Mouse (Mus musculus): ENCODE data around the gene Trp63. TPM values are rescaled to one million over a fixed set of nuclear protein-coding genes. Genes with fewer than 3 reads are reported as not detected.

Trp63 gene
- polyA plus RNA-seq, 1 experiment: not detected

GRCm38 (mm10) chr16:25706260-25706659, 22.7 kb downstream of the Trp63 start:
- Histone ChIP-seq H3K4me1 (ENCODE audit: control insufficient read depth, insufficient read depth, low read length) (no peaks in the 10 kb centered on the region), H3K27ac (ENCODE audit: insufficient read depth, low read depth, low read length) (no peak overlapping the region), H3K4me3 (ENCODE audit: insufficient read depth, low read length) (no peak overlapping the region)
- TF ChIP-seq POLR2A (IDR thresholded peaks at IDR 0.05; ENCODE audit: borderline replicate concordance, low read depth, low read length) (no peak), CTCF (IDR thresholded peaks at IDR 0.05; ENCODE audit: low read depth, low read length) (no peak)

GRCm38 (mm10) chr16:25715790-25716189, 32.2 kb downstream of the Trp63 start:
- H3K4me3 ChIP-seq (ENCODE audit: insufficient read depth, low read length): no peak overlapping the region
- H3K27ac ChIP-seq (ENCODE audit: insufficient read depth, low read depth, low read length): no peak overlapping the region
- TF ChIP-seq POLR2A (IDR thresholded peaks at IDR 0.05; ENCODE audit: borderline replicate concordance, low read depth, low read length): no peak
- TF ChIP-seq CTCF (IDR thresholded peaks at IDR 0.05; ENCODE audit: low read depth, low read length): no peak
- H3K4me1 ChIP-seq (ENCODE audit: control insufficient read depth, insufficient read depth, low read length): no peaks in the 10 kb centered on the region

- no peak overlapping the region for H3K27ac ChIP-seq (ENCODE audit: insufficient read depth, low read depth, low read length)
- no peak for TF ChIP-seq CTCF (IDR thresholded peaks at IDR 0.05; ENCODE audit: low read depth, low read length)
These were observed 39.6 kb downstream of the Trp63 start for GRCm38 (mm10) chr16:25723131-25723530.

GRCm38 (mm10) chr16:25727001-25727400, 43.4 kb downstream of the Trp63 start:
- TF ChIP-seq CTCF (IDR thresholded peaks at IDR 0.05; ENCODE audit: low read depth, low read length): no peak
- no peak for TF ChIP-seq POLR2A (IDR thresholded peaks at IDR 0.05; ENCODE audit: borderline replicate concordance, low read depth, low read length)
- H3K27ac ChIP-seq (ENCODE audit: insufficient read depth, low read depth, low read length): no peak overlapping the region
- no peaks in the 10 kb centered on the region for H3K4me1 ChIP-seq (ENCODE audit: control insufficient read depth, insufficient read depth, low read length)
- H3K4me3 ChIP-seq (ENCODE audit: insufficient read depth, low read length): no peak overlapping the region

More at GRCm38 (mm10) chr16:25723131-25723530, 39.6 kb downstream of the Trp63 start:
- no peaks in the 10 kb centered on the region for H3K4me1 ChIP-seq (ENCODE audit: control insufficient read depth, insufficient read depth, low read length)
- no peak overlapping the region for H3K4me3 ChIP-seq (ENCODE audit: insufficient read depth, low read length)

GRCm38 (mm10) chr16:25727957-25728506, 44.5 kb downstream of the Trp63 start:
- no peak for TF ChIP-seq CTCF (IDR thresholded peaks at IDR 0.05; ENCODE audit: low read depth, low read length)
- no peak for TF ChIP-seq POLR2A (IDR thresholded peaks at IDR 0.05; ENCODE audit: borderline replicate concordance, low read depth, low read length)
- Histone ChIP-seq H3K4me1 (ENCODE audit: control insufficient read depth, insufficient read depth, low read length) (no peaks in the 10 kb centered on the region), H3K4me3 (ENCODE audit: insufficient read depth, low read length) (no peak overlapping the region), H3K27ac (ENCODE audit: insufficient read depth, low read depth, low read length) (no peak overlapping the region)

- Histone ChIP-seq H3K4me1 (ENCODE audit: control insufficient read depth, insufficient read depth, low read length) (no peaks in the 10 kb centered on the region), H3K27ac (ENCODE audit: insufficient read depth, low read depth, low read length) (no peak overlapping the region), H3K4me3 (ENCODE audit: insufficient read depth, low read length) (no peak overlapping the region)
- TF ChIP-seq CTCF (IDR thresholded peaks at IDR 0.05; ENCODE audit: low read depth, low read length) (no peak), POLR2A (IDR thresholded peaks at IDR 0.05; ENCODE audit: borderline replicate concordance, low read depth, low read length) (no peak)
These were observed 53.3 kb downstream of the Trp63 start for GRCm38 (mm10) chr16:25736912-25737311.

- no peak for TF ChIP-seq CTCF (IDR thresholded peaks at IDR 0.05; ENCODE audit: low read depth, low read length)
- no peak for TF ChIP-seq POLR2A (IDR thresholded peaks at IDR 0.05; ENCODE audit: borderline replicate concordance, low read depth, low read length)
- no peak overlapping the region for H3K4me3 ChIP-seq (ENCODE audit: insufficient read depth, low read length)
- no peaks in the 10 kb centered on the region for H3K4me1 ChIP-seq (ENCODE audit: control insufficient read depth, insufficient read depth, low read length)
- no peak overlapping the region for H3K27ac ChIP-seq (ENCODE audit: insufficient read depth, low read depth, low read length)
These were observed 54.1 kb downstream of the Trp63 start for GRCm38 (mm10) chr16:25737623-25738050.

GRCm38 (mm10) chr16:25746807-25747206, 63.2 kb downstream of the Trp63 start:
- H3K4me3 ChIP-seq (ENCODE audit: insufficient read depth, low read length): no peak overlapping the region
- no peaks in the 10 kb centered on the region for H3K4me1 ChIP-seq (ENCODE audit: control insufficient read depth, insufficient read depth, low read length)
- TF ChIP-seq CTCF (IDR thresholded peaks at IDR 0.05; ENCODE audit: low read depth, low read length) (no peak), POLR2A (IDR thresholded peaks at IDR 0.05; ENCODE audit: borderline replicate concordance, low read depth, low read length) (no peak)
- H3K27ac ChIP-seq (ENCODE audit: insufficient read depth, low read depth, low read length): no peak overlapping the region

- Histone ChIP-seq H3K4me1 (ENCODE audit: control insufficient read depth, insufficient read depth, low read length) (no peaks in the 10 kb centered on the region), H3K27ac (ENCODE audit: insufficient read depth, low read depth, low read length) (no peak overlapping the region), H3K4me3 (ENCODE audit: insufficient read depth, low read length) (no peak overlapping the region)
- no peak for TF ChIP-seq POLR2A (IDR thresholded peaks at IDR 0.05; ENCODE audit: borderline replicate concordance, low read depth, low read length)
- no peak for TF ChIP-seq CTCF (IDR thresholded peaks at IDR 0.05; ENCODE audit: low read depth, low read length)
These were observed 68.3 kb downstream of the Trp63 start for GRCm38 (mm10) chr16:25751866-25752265.

GRCm38 (mm10) chr16:25758108-25758507, 74.5 kb downstream of the Trp63 start:
- TF ChIP-seq CTCF (IDR thresholded peaks at IDR 0.05; ENCODE audit: low read depth, low read length) (no peak), POLR2A (IDR thresholded peaks at IDR 0.05; ENCODE audit: borderline replicate concordance, low read depth, low read length) (no peak)
- no peaks in the 10 kb centered on the region for H3K4me1 ChIP-seq (ENCODE audit: control insufficient read depth, insufficient read depth, low read length)

GRCm38 (mm10) chr16:25765549-25765948, 82.0 kb downstream of the Trp63 start:
- TF ChIP-seq POLR2A (IDR thresholded peaks at IDR 0.05; ENCODE audit: borderline replicate concordance, low read depth, low read length): no peak
- TF ChIP-seq CTCF (IDR thresholded peaks at IDR 0.05; ENCODE audit: low read depth, low read length): no peak
- Histone ChIP-seq H3K27ac (ENCODE audit: insufficient read depth, low read depth, low read length) (no peak overlapping the region), H3K4me3 (ENCODE audit: insufficient read depth, low read length) (no peak overlapping the region), H3K4me1 (ENCODE audit: control insufficient read depth, insufficient read depth, low read length) (no peaks in the 10 kb centered on the region)

More at GRCm38 (mm10) chr16:25758108-25758507, 74.5 kb downstream of the Trp63 start:
- no peak overlapping the region for H3K27ac ChIP-seq (ENCODE audit: insufficient read depth, low read depth, low read length)
- no peak overlapping the region for H3K4me3 ChIP-seq (ENCODE audit: insufficient read depth, low read length)

All from bone marrow macrophage, adult 2 months (primary cell).